Comparison of ENCODE assay signal across 15 mouse cellular contexts in genomic region chr4:138496746-138497520, GRCm38 (mm10). TPM values are rescaled to one million over a fixed set of nuclear protein-coding genes. Genes with fewer than 3 reads are reported as not detected.
DNase-seq lines count a peak whose midpoint lies in the region; ATAC-seq lines count a peak whose summit lies in the region.
"Had no signal": no experiment of that assay in that cellular context is flagged by ENCODE, and none has a peak within 500 bp of the region (broad histone marks: within the 10 kb centered on the region; RNA-seq: fewer than 3 reads in every experiment).

No protein-coding gene starts in this region.

- H3K27me3 ChIP-seq in kidney, embryonic 15.5 days = no peaks in the 10 kb centered on the region
- H3K27me3 ChIP-seq in embryonic facial prominence, embryonic 10.5 days (replicated peaks; ENCODE audit: low read depth, poor library complexity, severe bottlenecking) = peaks cover 33% of the 10 kb centered on the region
- H3K27me3 ChIP-seq in lung, embryonic 16.5 days (ENCODE audit: control insufficient read depth, insufficient read depth, low read depth, low read length) = no peaks in the 10 kb centered on the region
- H3K27me3 ChIP-seq: neural tube, embryonic 12.5 days had no signal

- H3K4me3 ChIP-seq in kidney, embryonic 15.5 days (replicated peaks) = no peak overlapping the region
- no peak overlapping the region for H3K4me3 ChIP-seq in embryonic facial prominence, embryonic 10.5 days
- H3K4me3 ChIP-seq in lung, embryonic 16.5 days (ENCODE audit: low read length) = no peak overlapping the region
- H3K4me3 ChIP-seq: liver, embryonic 13.5 days; neural tube, embryonic 12.5 days had no signal

- H3K4me1 ChIP-seq in kidney, embryonic 15.5 days = peaks cover 47% of the 10 kb centered on the region
- H3K4me1 ChIP-seq in embryonic facial prominence, embryonic 10.5 days = peaks cover 46% of the 10 kb centered on the region
- H3K4me1 ChIP-seq in lung, embryonic 16.5 days (replicated peaks; ENCODE audit: control insufficient read depth, insufficient read depth, low read length) = peaks cover 26% of the 10 kb centered on the region
- H3K4me1 ChIP-seq: liver, embryonic 13.5 days had no signal

- 68% methylated on average over 20 of the region's 24 CpGs for WGBS in kidney, embryonic 15.5 days
- WGBS in embryonic facial prominence, embryonic 10.5 days = 81% methylated on average over 22 of the region's 24 CpGs
- 45% methylated on average over 24 of the region's 24 CpGs for WGBS in lung, embryonic 16.5 days

- peak; percentile 52; the same call in 1 of the 2 replicates for ATAC-seq in kidney, embryonic 15.5 days (replicated peaks; ENCODE audit: low FRiP score)
- ATAC-seq in lung, embryonic 16.5 days (ENCODE audit: low read depth) = peak; percentile 55
- no peak for ATAC-seq in megakaryocyte progenitor cell, adult 5-6 weeks (replicated peaks; ENCODE audit: poor library complexity)

- H3K27ac ChIP-seq in kidney, embryonic 15.5 days = peak overlapping the region; percentile 87
- H3K27ac ChIP-seq in embryonic facial prominence, embryonic 10.5 days (replicated peaks) = no peak overlapping the region; the same call in 1 of the 2 replicates
- H3K27ac ChIP-seq in lung, embryonic 16.5 days (ENCODE audit: low read length) = no peak overlapping the region
- H3K27ac ChIP-seq: liver, embryonic 13.5 days; neural tube, embryonic 12.5 days had no signal

- no peaks in the 10 kb centered on the region for H3K9me3 ChIP-seq in kidney, embryonic 15.5 days (replicated peaks)
- H3K9me3 ChIP-seq in embryonic facial prominence, embryonic 10.5 days = no peaks in the 10 kb centered on the region
- H3K9me3 ChIP-seq in lung, embryonic 16.5 days (ENCODE audit: control insufficient read depth, low read length) = no peaks in the 10 kb centered on the region
- H3K9me3 ChIP-seq: liver, embryonic 13.5 days; neural tube, embryonic 12.5 days had no signal

- peak overlapping the region; percentile 53; the same call in 1 of the 2 replicates for H3K4me2 ChIP-seq in kidney, embryonic 15.5 days
- H3K4me2 ChIP-seq in lung, embryonic 16.5 days (ENCODE audit: low read depth, low read length) = no peak overlapping the region
- H3K4me2 ChIP-seq: liver, embryonic 13.5 days had no signal

- H3K9ac ChIP-seq in kidney, embryonic 15.5 days = no peak overlapping the region
- no peak overlapping the region for H3K9ac ChIP-seq in lung, embryonic 16.5 days (ENCODE audit: low read length)
- H3K9ac ChIP-seq: liver, embryonic 13.5 days; neural tube, embryonic 12.5 days had no signal

- DNase-seq in kidney, adult 8-10 months = no peak
- peak; percentile 79 for DNase-seq in ES-CJ7 (ENCODE audit: low read depth, low spot score)
- DNase-seq in embryonic facial prominence, embryonic 10.5 days (ENCODE audit: low spot score) = peak; percentile 13
- no peak for DNase-seq in adipocyte (ENCODE audit: low spot score)
- no peak for DNase-seq in cerebellum, postnatal 4 days (ENCODE audit: low spot score in 2 of 2)
- DNase-seq: cerebellum, postnatal 10 days; heart, postnatal 4 days; liver, embryonic 13.5 days; thymus, postnatal 25 days had no signal

- no peaks in the 10 kb centered on the region for H3K36me3 ChIP-seq in kidney, embryonic 15.5 days
- no peaks in the 10 kb centered on the region for H3K36me3 ChIP-seq in embryonic facial prominence, embryonic 10.5 days (replicated peaks)
- H3K36me3 ChIP-seq in lung, embryonic 16.5 days (ENCODE audit: control insufficient read depth, insufficient read depth, low read length) = no peaks in the 10 kb centered on the region
- H3K36me3 ChIP-seq: G1E; liver, embryonic 13.5 days; neural tube, embryonic 12.5 days had no signal

RNA-seq across cellular contexts. Expression of gene Camk2n1, which starts 42.8 kb away (rescaled TPM):
- polyA plus RNA-seq in kidney, embryonic 15.5 days (2015; fragmentation: Nextera tagmentation; extraction: Ambion mirVana) = 7.6 and 8.3 TPM in 2 replicates
- polyA plus RNA-seq in embryonic facial prominence, embryonic 10.5 days (2016; fragmentation: Nextera tagmentation; extraction: Ambion mirVana) = 1.1 and 1.2 TPM in 2 replicates
- 2.5 and 2.9 TPM in 2 replicates for polyA plus RNA-seq in lung, embryonic 16.5 days (2015; fragmentation: Nextera tagmentation; extraction: Ambion mirVana)
- total RNA-seq in megakaryocyte progenitor cell, adult 5-6 weeks (2015) = 0.02 TPM in 1 of 2 replicates, not detected in the other
- 0.03 TPM in 1 of 2 replicates, not detected in the other for total RNA-seq in megakaryocyte progenitor cell, adult 5-6 weeks (2017)
- total RNA-seq: granulocyte monocyte progenitor cell, adult 5-6 weeks had no signal

Comparison
In these comparisons a context has a peak if more than half of its experiments do, and no peak if none do; other contexts are left out.
1. DNase-seq: peak in ES-CJ7 (single experiment) and embryonic facial prominence, embryonic 10.5 days (single experiment); none in kidney, adult 8-10 months (0 of 2), adipocyte (single experiment) and cerebellum, postnatal 4 days (0 of 2).